Comparison of ENCODE assay signal across 9 mouse cellular contexts in the genomic region with DNA sequence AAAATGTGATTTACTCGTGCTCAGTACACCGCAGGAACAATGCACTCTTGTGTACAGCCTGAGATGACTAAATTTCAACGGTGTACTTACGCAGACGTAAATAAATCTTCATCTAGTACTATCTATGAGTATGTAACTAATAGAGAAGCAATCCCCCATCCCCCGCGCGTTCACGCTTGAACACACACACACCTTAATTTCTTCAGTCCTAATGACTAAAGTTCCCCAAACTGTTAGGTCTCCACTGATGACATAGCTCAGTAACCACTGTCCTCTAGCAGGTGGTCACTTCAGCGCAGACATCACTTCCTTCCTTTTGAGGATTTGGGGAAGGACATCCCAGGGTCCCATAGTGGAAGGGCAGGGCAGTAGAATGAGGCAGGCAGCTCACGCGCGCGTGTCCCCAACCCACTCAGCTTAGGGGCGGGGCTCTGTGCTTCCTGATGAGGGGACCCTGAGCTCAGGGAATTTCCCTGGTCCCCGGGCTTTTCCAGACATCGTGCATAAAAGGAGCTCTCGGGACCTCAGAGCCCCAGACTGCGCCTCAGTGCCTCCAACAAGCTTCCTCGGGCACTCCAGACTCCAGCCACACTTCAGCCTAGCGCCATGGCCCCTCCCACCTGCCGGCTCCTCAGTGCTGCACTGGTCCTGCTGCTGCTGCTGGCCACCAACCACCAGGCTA. TPM values are rescaled to one million over a fixed set of nuclear protein-coding genes. Genes with fewer than 3 reads are reported as not detected.
A peak's percentile ranks its signal among the peaks of the same experiment; 100 is the strongest.
DNase-seq lines count a peak whose midpoint lies in the region; ATAC-seq and TF ChIP-seq lines count a peak whose summit lies in the region.
"Had no signal": no experiment of that assay in that cellular context is flagged by ENCODE, and none has a peak within 500 bp of the region (broad histone marks: within the 10 kb centered on the region; RNA-seq: fewer than 3 reads in every experiment).

Gene Cxcl2 (plus strand): TSS at position 533 of the 682 bp plus-strand sequence.

- no peak for TF ChIP-seq EP300 in liver, embryonic 14.5 days (IDR thresholded peaks at IDR 0.05; ENCODE audit: low read depth)

- peaks cover 20% of the 10 kb centered on the region for H3K27me3 ChIP-seq in heart, embryonic 14.5 days (ENCODE audit: control insufficient read depth, insufficient read depth, low read length)
- no peaks in the 10 kb centered on the region; the same call in 1 of the 2 replicates for H3K27me3 ChIP-seq in liver, embryonic 14.5 days (ENCODE audit: control insufficient read depth, insufficient read depth, low read length)
- peaks cover 6% of the 10 kb centered on the region; the same call in 1 of the 2 replicates for H3K27me3 ChIP-seq in neural tube, embryonic 12.5 days (replicated peaks)

- H3K4me1 ChIP-seq in heart, embryonic 14.5 days (ENCODE audit: control insufficient read depth in 2 of 2, insufficient read depth in 2 of 2, low read length in 2 of 2), result peaks cover 2 to 5% of the 10 kb centered on the region in 2 experiments; a peak in 2 of 4 replicates
- H3K4me1 ChIP-seq in liver, embryonic 14.5 days (replicated peaks; ENCODE audit: control insufficient read depth in 2 of 2, insufficient read depth in 2 of 2, low read length in 1 of 2), result 0 out of 4 replicates have a peak, but pooled peaks cover 0 to 4% of the 10 kb centered on the region in 2 experiments
- H3K4me1 ChIP-seq in neural tube, embryonic 12.5 days, result peaks cover 7% of the 10 kb centered on the region; the same call in 1 of the 2 replicates

- no peaks in the 10 kb centered on the region for H3K36me3 ChIP-seq in heart, embryonic 14.5 days (ENCODE audit: control insufficient read depth, insufficient read depth, low read length)
- H3K36me3 ChIP-seq in liver, embryonic 14.5 days (replicated peaks; ENCODE audit: control insufficient read depth, insufficient read depth, low read depth), result no peaks in the 10 kb centered on the region
- H3K36me3 ChIP-seq in neural tube, embryonic 12.5 days, result no peaks in the 10 kb centered on the region

- 0 out of 2 replicates have a peak within 1 kb of the TSS, but pooled peaks have one; percentile 30 for H3K9ac ChIP-seq in heart, embryonic 14.5 days (ENCODE audit: low read length)
- no peak within 1 kb of the TSS for H3K9ac ChIP-seq in liver, embryonic 14.5 days (replicated peaks)
- H3K9ac ChIP-seq in neural tube, embryonic 12.5 days, result no peak within 1 kb of the TSS

- 10% methylated on average over 22 of the region's 22 CpGs for WGBS in heart, embryonic 14.5 days
- WGBS in liver, embryonic 14.5 days (ENCODE audit: insufficient replicate concordance), result 12% methylated on average over 22 of the region's 22 CpGs
- WGBS in neural tube, embryonic 12.5 days, result 7% methylated on average over 22 of the region's 22 CpGs

- peak within 1 kb of the TSS; percentile 80 for H3K4me2 ChIP-seq in heart, embryonic 14.5 days (ENCODE audit: low read length)
- peak within 1 kb of the TSS; percentile 42 for H3K4me2 ChIP-seq in liver, embryonic 14.5 days (ENCODE audit: low read depth)
- H3K4me2 ChIP-seq in neural tube, embryonic 12.5 days (replicated peaks), result peak within 1 kb of the TSS; percentile 57

- no peak within 1 kb of the TSS for H3K27ac ChIP-seq in heart, embryonic 14.5 days (replicated peaks in 1 of 2; ENCODE audit: control insufficient read depth in 1 of 2, insufficient read depth in 1 of 2, low read depth in 2 of 2, low read length in 2 of 2)
- no peak within 1 kb of the TSS for H3K27ac ChIP-seq in liver, embryonic 14.5 days
- no peak within 1 kb of the TSS for H3K27ac ChIP-seq in neural tube, embryonic 12.5 days

- H3K4me3 ChIP-seq in heart, embryonic 14.5 days (ENCODE audit: control insufficient read depth in 1 of 2, insufficient read depth in 1 of 2, low read depth in 1 of 2, low read length in 2 of 2), result peak within 1 kb of the TSS; percentile 31 to 32
- no peak within 1 kb of the TSS; a peak in 1 of 4 replicates for H3K4me3 ChIP-seq in liver, embryonic 14.5 days (ENCODE audit: insufficient read depth in 1 of 2, low read depth in 2 of 2, low read length in 2 of 2)
- peak within 1 kb of the TSS; percentile 9 for H3K4me3 ChIP-seq in neural tube, embryonic 12.5 days
- H3K4me3 ChIP-seq: myocyte had no signal

- TF ChIP-seq CTCF in liver, embryonic 14.5 days (IDR thresholded peaks at IDR 0.05; ENCODE audit: low read depth), result no peak

- H3K9me3 ChIP-seq in heart, embryonic 14.5 days (ENCODE audit: control insufficient read depth, low read length), result no peaks in the 10 kb centered on the region
- no peaks in the 10 kb centered on the region for H3K9me3 ChIP-seq in liver, embryonic 14.5 days (ENCODE audit: control insufficient read depth, low read length)
- H3K9me3 ChIP-seq in neural tube, embryonic 12.5 days, result no peaks in the 10 kb centered on the region

- peak; percentile 27 to 38 for DNase-seq in lung, adult 18-20 months
- DNase-seq in lung, postnatal 25 days (ENCODE audit: low spot score), result no peak
- no peak for DNase-seq in liver, embryonic 14.5 days (ENCODE audit: low read depth in 3 of 3, low spot score in 3 of 3)
- DNase-seq in gastrocnemius, adult 18-20 months (ENCODE audit: low spot score), result no peak
- DNase-seq in layer of hippocampus, adult 8-10 months (ENCODE audit: low spot score in 2 of 2), result no peak
- no peak for DNase-seq in adrenal gland, postnatal 10 days

- no peak for ATAC-seq in heart, embryonic 14.5 days (ENCODE audit: insufficient number of reproducible peaks, insufficient read depth, low FRiP score, low read depth)
- ATAC-seq in liver, embryonic 14.5 days (ENCODE audit: insufficient read depth), result no peak
- ATAC-seq in neural tube, embryonic 12.5 days (ENCODE audit: low FRiP score, low read depth), result peak; percentile 61

RNA-seq across cellular contexts. Expression of gene Cxcl2, which starts in this region (rescaled TPM):
- polyA plus RNA-seq in heart, embryonic 14.5 days (2014; fragmentation: Nextera tagmentation; extraction: Ambion mirVana), result 0.20 TPM in 1 of 2 replicates, not detected in the other
- 0.03 and 0.24 TPM in 2 replicates for polyA plus RNA-seq in liver, embryonic 14.5 days (2012; rRNA removed)
- polyA plus RNA-seq in liver, embryonic 14.5 days (2014; fragmentation: Nextera tagmentation; extraction: Ambion mirVana), result not detected in 2 replicates
- polyA plus RNA-seq in neural tube, embryonic 12.5 days (2016; fragmentation: Nextera tagmentation; extraction: Ambion mirVana), result not detected in 2 replicates
- not detected for total RNA-seq in gastrocnemius, adult 18-20 months (2021)
- not detected for total RNA-seq in layer of hippocampus, adult 8-10 months (2022)
- under 1 TPM in 1 of 2 experiments, not detected in 1; 0.36 TPM for total RNA-seq in adrenal gland, postnatal 10 days (2021)
- polyA plus RNA-seq: myocyte had no signal

Comparison
In these comparisons a context has a peak if more than half of its experiments do, and no peak if none do; other contexts are left out.
1. DNase-seq: peak in lung, adult 18-20 months (2 of 2); none in lung, postnatal 25 days (single experiment), liver, embryonic 14.5 days (0 of 3), gastrocnemius, adult 18-20 months (single experiment), layer of hippocampus, adult 8-10 months (0 of 2) and adrenal gland, postnatal 10 days (single experiment).
2. Peak in ATAC-seq, H3K4me3 ChIP-seq and H3K4me2 ChIP-seq in neural tube, embryonic 12.5 days; RNA of the gene not detected or under 1 TPM.
3. H3K4me3 ChIP-seq: peak in heart, embryonic 14.5 days (2 of 2); none in liver, embryonic 14.5 days (0 of 2).
4. Peak in every context shown above with its lines, with median percentiles within 50 percentile points of each other: H3K4me2 ChIP-seq.